Mouse (Mus musculus) CH12.LX (cell line): ENCODE measurements around the gene Alg9. TPM values are rescaled to one million over a fixed set of nuclear protein-coding genes. Genes with fewer than 3 reads are reported as not detected.

ENCODE experiments used
- DNase-seq: peaks from one replicate; pipeline ENCODE4 v3.0.0-alpha.2; 2013; ENCODE audit errors: extremely low read depth
- H3K27ac ChIP-seq: 2 replicates; pipeline ENCODE4 v1.5.1; 2012; ENCODE audit warnings: low read depth, mild to moderate bottlenecking, control low read depth, moderate library complexity; ENCODE audit not compliant: insufficient read depth
- H3K27me3 ChIP-seq: replicated peaks from 2 replicates; pipeline ENCODE3; 2012; ENCODE audit warnings: inconsistent platforms
- H3K36me3 ChIP-seq, 2 experiments: replicated peaks in 1 of 2; 2 replicates each; pipeline versions ENCODE3 to v1.6.1; 2012; ENCODE audit warnings: inconsistent platforms in 1 of 2, low read length in 1 of 2, mild to moderate bottlenecking in 1 of 2, mixed read lengths in 1 of 2, moderate library complexity in 1 of 2; ENCODE audit not compliant: control insufficient read depth in 1 of 2, insufficient read depth in 1 of 2
- H3K4me1 ChIP-seq, 2 experiments: 2 replicates each; pipeline ENCODE4 v1.6.1; 2012; ENCODE audit warnings: inconsistent platforms in 1 of 2, moderate library complexity in 1 of 2; ENCODE audit not compliant: insufficient read depth in 2 of 2, control insufficient read depth in 1 of 2
- H3K4me2 ChIP-seq: 2 replicates; pipeline ENCODE4 v1.6.1; 2012; ENCODE audit warnings: low read depth, mild to moderate bottlenecking, control low read depth; ENCODE audit not compliant: poor library complexity, insufficient read depth, severe bottlenecking
- H3K4me3 ChIP-seq, 3 experiments: fragments of 150-350 bp in 1 of 3; sonication (generic) in 1 of 3; replicated peaks in 1 of 3; 2 replicates each; pipeline versions ENCODE3 to v1.5.1; 2011 to 2012; ENCODE audit warnings: low read depth in 2 of 3, low read length in 2 of 3, mild to moderate bottlenecking in 2 of 3, moderate library complexity in 2 of 3, control low read depth in 1 of 3, improper control_type of control experiment in 1 of 3, inconsistent platforms in 1 of 3, mixed read lengths in 1 of 3; ENCODE audit not compliant: poor library complexity in 1 of 3
- H3K79me2 ChIP-seq: replicated peaks from 2 replicates; pipeline ENCODE4 v1.6.1; 2012; ENCODE audit warnings: mild to moderate bottlenecking, moderate library complexity; ENCODE audit not compliant: control insufficient read depth, poor library complexity, insufficient read depth, severe bottlenecking; ENCODE audit errors: extremely low read depth
- H3K9ac ChIP-seq: 2 replicates; pipeline ENCODE4 v1.6.1; 2012; ENCODE audit warnings: low read depth, mild to moderate bottlenecking, control low read depth, moderate library complexity; ENCODE audit not compliant: insufficient read depth
- H3K9me3 ChIP-seq: replicated peaks from 2 replicates; pipeline ENCODE3; 2012; ENCODE audit warnings: low read length, inconsistent platforms, mixed read lengths
- BHLHE40 ChIP-seq: IDR thresholded peaks from 2 replicates; pipeline ENCODE4 v1.6.1; 2011; ENCODE audit warnings: mild to moderate bottlenecking, low read depth, low read length, improper control_type of control experiment
- CHD1 ChIP-seq: IDR thresholded peaks from 2 replicates; pipeline ENCODE4 v1.6.1; 2012; ENCODE audit warnings: low read depth, low read length, improper control_type of control experiment, inconsistent platforms
- CHD2 ChIP-seq: IDR thresholded peaks from 2 replicates; pipeline ENCODE4 v1.6.1; 2011; ENCODE audit warnings: low read length, improper control_type of control experiment
- E2F4 ChIP-seq: IDR thresholded peaks from 2 replicates; pipeline ENCODE4 v1.6.1; 2011; ENCODE audit warnings: low read depth, low read length, improper control_type of control experiment; ENCODE audit not compliant: insufficient replicate concordance
- ELF1 ChIP-seq: IDR thresholded peaks from 2 replicates; pipeline ENCODE4 v1.6.1; 2014; ENCODE audit warnings: low read depth, mild to moderate bottlenecking, inconsistent platforms, low read length, improper control_type of control experiment
- EP300 ChIP-seq: IDR thresholded peaks from 2 replicates; pipeline ENCODE4 v1.6.1; 2011; ENCODE audit warnings: low read length, improper control_type of control experiment
- ETS1 ChIP-seq: conservative IDR thresholded peaks from 2 replicates; pipeline ENCODE4 v1.6.1; 2012; ENCODE audit warnings: low read depth, mild to moderate bottlenecking, inconsistent platforms, low read length, improper control_type of control experiment, moderate library complexity
- GABPA ChIP-seq: IDR thresholded peaks from 2 replicates; pipeline ENCODE4 v1.6.1; 2012; ENCODE audit warnings: low read depth, low read length, improper control_type of control experiment, inconsistent platforms; ENCODE audit not compliant: insufficient replicate concordance
- IRF4 ChIP-seq: IDR thresholded peaks from 2 replicates; pipeline ENCODE4 v1.6.1; 2014; ENCODE audit warnings: low read depth, mild to moderate bottlenecking, inconsistent platforms, low read length, improper control_type of control experiment
- MAFK ChIP-seq: IDR thresholded peaks from 2 replicates; pipeline ENCODE4 v1.6.1; 2011; ENCODE audit warnings: low read length, improper control_type of control experiment; ENCODE audit not compliant: insufficient replicate concordance
- MAZ ChIP-seq: IDR thresholded peaks from 2 replicates; pipeline ENCODE4 v1.6.1; 2012; ENCODE audit warnings: low read depth, mild to moderate bottlenecking, inconsistent platforms, low read length, improper control_type of control experiment, moderate library complexity
- MEF2A ChIP-seq: IDR thresholded peaks from 2 replicates; pipeline ENCODE4 v1.6.1; 2014; ENCODE audit warnings: low read depth, mild to moderate bottlenecking, inconsistent platforms, low read length, improper control_type of control experiment, borderline replicate concordance
- NRF1 ChIP-seq: IDR thresholded peaks from 2 replicates; pipeline ENCODE4 v1.6.1; 2014; ENCODE audit warnings: low read depth, mild to moderate bottlenecking, inconsistent platforms, low read length, improper control_type of control experiment, moderate library complexity
- PAX5 ChIP-seq: IDR thresholded peaks from 2 replicates; pipeline ENCODE4 v1.6.1; 2012; ENCODE audit warnings: low read length, inconsistent platforms, mixed read lengths
- POLR2A ChIP-seq: IDR thresholded peaks from 2 replicates; pipeline ENCODE4 v1.6.1; 2011; ENCODE audit warnings: low read depth, mild to moderate bottlenecking, improper control_type of control experiment, low read length
- POLR2AphosphoS2 ChIP-seq: IDR thresholded peaks from 2 replicates; pipeline ENCODE4 v1.6.1; 2011; ENCODE audit warnings: low read depth, low read length, improper control_type of control experiment
- RAD21 ChIP-seq: IDR thresholded peaks from 2 replicates; pipeline ENCODE4 v1.6.1; 2011; ENCODE audit warnings: low read depth, mild to moderate bottlenecking, low read length, improper control_type of control experiment, moderate library complexity
- RCOR1 ChIP-seq: conservative IDR thresholded peaks from 2 replicates; pipeline ENCODE4 v1.6.1; 2012; ENCODE audit warnings: low read depth, mild to moderate bottlenecking, inconsistent platforms, low read length, improper control_type of control experiment
- SIN3A ChIP-seq: IDR thresholded peaks from 2 replicates; pipeline ENCODE4 v1.6.1; 2012; ENCODE audit warnings: low read length, improper control_type of control experiment, inconsistent platforms
- SMC3 ChIP-seq: IDR thresholded peaks from 2 replicates; pipeline ENCODE4 v1.6.1; 2011; ENCODE audit warnings: low read depth, low read length, improper control_type of control experiment
- TCF12 ChIP-seq: IDR thresholded peaks from 2 replicates; pipeline ENCODE4 v1.6.1; 2014; ENCODE audit warnings: low read depth, mild to moderate bottlenecking, inconsistent platforms, low read length, improper control_type of control experiment
- USF1 ChIP-seq: IDR thresholded peaks from 2 replicates; pipeline ENCODE4 v1.6.1; 2014; ENCODE audit warnings: low read depth, mild to moderate bottlenecking, inconsistent platforms, low read length, improper control_type of control experiment
- USF2 ChIP-seq: conservative IDR thresholded peaks from 2 replicates; pipeline ENCODE4 v1.6.1; 2011; ENCODE audit warnings: low read depth, low read length, improper control_type of control experiment
- ZC3H11A ChIP-seq: IDR thresholded peaks from 2 replicates; pipeline ENCODE4 v1.6.1; 2012; ENCODE audit warnings: low read depth, mild to moderate bottlenecking, inconsistent platforms, low read length, improper control_type of control experiment
- ZKSCAN1 ChIP-seq: IDR thresholded peaks from 2 replicates; pipeline ENCODE4 v1.6.1; 2012; ENCODE audit warnings: low read depth, inconsistent platforms, low read length, improper control_type of control experiment, borderline replicate concordance
- ZMIZ1 ChIP-seq: IDR thresholded peaks from 2 replicates; pipeline ENCODE4 v1.6.1; 2012; ENCODE audit warnings: low read depth, mild to moderate bottlenecking, inconsistent platforms, low read length, improper control_type of control experiment
- dilution Hi-C: fragments of 300-500 bp; cut with MboI; formaldehyde crosslinking; loops from 2 replicates; pipeline ENCODE4 v1.14.3; 2020; ENCODE audit warnings: low sequenced_read_pairs; ENCODE audit not compliant: extremely low pct_unique_long_range_greater_than_20kb, extremely low pct_ligation_motif_present
- in situ Hi-C: fragments of 300-500 bp; cut with MboI; formaldehyde crosslinking; loops from 3 replicates; pipeline ENCODE4 v1.14.3; 2019; ENCODE audit warnings: low sequenced_read_pairs, low pct_ligation_motif_present, low pct_unique_long_range_greater_than_20kb, mixed read lengths
- polyA plus RNA-seq: library from polyadenylated mRNA; unstranded; fragments of >175 nt; gene quantifications from 2 replicates; pipeline ENCODE4 v1.2.1, GENCODE M21; 2012; ENCODE audit warnings: low read depth; ENCODE audit not compliant: insufficient read length
- total RNA-seq, 2 experiments: library from RNA; depleted of rRNA; stranded (reverse); fragments of 300-350 nt in 1 of 2; fragments of >200 nt in 1 of 2; gene quantifications; 2 replicates each; pipeline ENCODE4 v1.2.3; 2012 to 2014

The Alg9 gene
- total and polyA plus RNA-seq, 3 experiments: 25.7 to 40.1 (median 39.6) TPM

- Histone ChIP-seq H3K27me3 (peaks cover 20% of the 10 kb centered on the region), H3K4me1 (peaks cover 0 to 5% of the 10 kb centered on the region in 2 experiments; a peak in 1 of 4 replicates), H3K9ac (no peak overlapping the region), H3K36me3 (no peaks in the 10 kb centered on the region), H3K27ac (no peak overlapping the region), H3K4me2 (no peak overlapping the region), H3K9me3 (no peaks in the 10 kb centered on the region), H3K4me3 (no peak overlapping the region), H3K79me2 (no peaks in the 10 kb centered on the region)
- dilution Hi-C loops (no loop called here), in situ Hi-C loops (no loop called here)
- TF ChIP-seq RAD21: no peak
- TF ChIP-seq E2F4: no peak
- no peak for TF ChIP-seq ZMIZ1
- TF ChIP-seq NRF1: no peak
- no peak for TF ChIP-seq MEF2A
- TF ChIP-seq BHLHE40: no peak
- TF ChIP-seq SMC3: no peak
- no peak for TF ChIP-seq IRF4
- no peak for TF ChIP-seq CHD1
- TF ChIP-seq POLR2A: no peak
- no peak for TF ChIP-seq ZC3H11A
- TF ChIP-seq USF1: no peak
- no peak for TF ChIP-seq PAX5
- no peak for TF ChIP-seq TCF12
- DNase-seq: no peak
Observed at GRCm38 (mm10) chr9:50753947-50754346, 20.9 kb upstream of the Alg9 start.

GRCm38 (mm10) chr9:50756711-50757110, 18.1 kb upstream of the Alg9 start:
- peaks cover 0 to 5% of the 10 kb centered on the region in 2 experiments; a peak in 1 of 4 replicates for H3K4me1 ChIP-seq
- no peak overlapping the region for H3K4me2 ChIP-seq
- dilution Hi-C loops: no loop called here
- in situ Hi-C loops: no loop called here
- TF ChIP-seq ZKSCAN1 (no peak), RCOR1 (no peak), POLR2AphosphoS2 (no peak), CHD1 (no peak), CHD2 (no peak), PAX5 (no peak), MAFK (no peak), ETS1 (no peak), EP300 (no peak), GABPA (no peak), BHLHE40 (no peak), USF2 (no peak), MAZ (no peak), ELF1 (no peak), ZMIZ1 (no peak), SIN3A (no peak), E2F4 (no peak)
- H3K79me2 ChIP-seq: no peaks in the 10 kb centered on the region
- H3K4me3 ChIP-seq: no peak overlapping the region
- H3K27me3 ChIP-seq: peaks cover 18% of the 10 kb centered on the region
- H3K27ac ChIP-seq: no peak overlapping the region
- no peaks in the 10 kb centered on the region for H3K9me3 ChIP-seq
- H3K36me3 ChIP-seq: no peaks in the 10 kb centered on the region
- DNase-seq: no peak
- H3K9ac ChIP-seq: no peak overlapping the region
